Mouse (Mus musculus) CH12.LX (cell line): ENCODE results near the gene Fat3. TPM values are rescaled to one million over a fixed set of nuclear protein-coding genes. Genes with fewer than 3 reads are reported as not detected.

Experiments
- DNase-seq: peaks from one replicate; pipeline ENCODE4 v3.0.0-alpha.2; 2013; ENCODE audit errors: extremely low read depth
- H3K27ac ChIP-seq: 2 replicates; pipeline ENCODE4 v1.5.1; 2012; ENCODE audit warnings: low read depth, mild to moderate bottlenecking, control low read depth, moderate library complexity; ENCODE audit not compliant: insufficient read depth
- H3K27me3 ChIP-seq: replicated peaks from 2 replicates; pipeline ENCODE3; 2012; ENCODE audit warnings: inconsistent platforms
- H3K36me3 ChIP-seq, 2 experiments: replicated peaks in 1 of 2; 2 replicates each; pipeline versions ENCODE3 to v1.6.1; 2012; ENCODE audit warnings: inconsistent platforms in 1 of 2, low read length in 1 of 2, mild to moderate bottlenecking in 1 of 2, mixed read lengths in 1 of 2, moderate library complexity in 1 of 2; ENCODE audit not compliant: control insufficient read depth in 1 of 2, insufficient read depth in 1 of 2
- H3K4me1 ChIP-seq, 2 experiments: 2 replicates each; pipeline ENCODE4 v1.6.1; 2012; ENCODE audit warnings: inconsistent platforms in 1 of 2, moderate library complexity in 1 of 2; ENCODE audit not compliant: insufficient read depth in 2 of 2, control insufficient read depth in 1 of 2
- H3K4me2 ChIP-seq: 2 replicates; pipeline ENCODE4 v1.6.1; 2012; ENCODE audit warnings: low read depth, mild to moderate bottlenecking, control low read depth; ENCODE audit not compliant: poor library complexity, insufficient read depth, severe bottlenecking
- H3K4me3 ChIP-seq, 3 experiments: fragments of 150-350 bp in 1 of 3; sonication (generic) in 1 of 3; replicated peaks in 1 of 3; 2 replicates each; pipeline versions ENCODE3 to v1.5.1; 2011 to 2012; ENCODE audit warnings: low read depth in 2 of 3, low read length in 2 of 3, mild to moderate bottlenecking in 2 of 3, moderate library complexity in 2 of 3, control low read depth in 1 of 3, improper control_type of control experiment in 1 of 3, inconsistent platforms in 1 of 3, mixed read lengths in 1 of 3; ENCODE audit not compliant: poor library complexity in 1 of 3
- H3K79me2 ChIP-seq: replicated peaks from 2 replicates; pipeline ENCODE4 v1.6.1; 2012; ENCODE audit warnings: mild to moderate bottlenecking, moderate library complexity; ENCODE audit not compliant: control insufficient read depth, poor library complexity, insufficient read depth, severe bottlenecking; ENCODE audit errors: extremely low read depth
- H3K9ac ChIP-seq: 2 replicates; pipeline ENCODE4 v1.6.1; 2012; ENCODE audit warnings: low read depth, mild to moderate bottlenecking, control low read depth, moderate library complexity; ENCODE audit not compliant: insufficient read depth
- H3K9me3 ChIP-seq: replicated peaks from 2 replicates; pipeline ENCODE3; 2012; ENCODE audit warnings: low read length, inconsistent platforms, mixed read lengths
- CHD1 ChIP-seq: IDR thresholded peaks from 2 replicates; pipeline ENCODE4 v1.6.1; 2012; ENCODE audit warnings: low read depth, low read length, improper control_type of control experiment, inconsistent platforms
- CTCF ChIP-seq, 2 experiments: IDR thresholded peaks in 1 of 2; conservative IDR thresholded peaks in 1 of 2; 2 replicates each; pipeline ENCODE4 v1.5.1; 2011 to 2012; ENCODE audit warnings: low read depth in 2 of 2, low read length in 2 of 2, improper control_type of control experiment in 1 of 2, inconsistent platforms in 1 of 2, mild to moderate bottlenecking in 1 of 2, moderate library complexity in 1 of 2
- E2F4 ChIP-seq: IDR thresholded peaks from 2 replicates; pipeline ENCODE4 v1.6.1; 2011; ENCODE audit warnings: low read depth, low read length, improper control_type of control experiment; ENCODE audit not compliant: insufficient replicate concordance
- ELF1 ChIP-seq: IDR thresholded peaks from 2 replicates; pipeline ENCODE4 v1.6.1; 2014; ENCODE audit warnings: low read depth, mild to moderate bottlenecking, inconsistent platforms, low read length, improper control_type of control experiment
- GABPA ChIP-seq: IDR thresholded peaks from 2 replicates; pipeline ENCODE4 v1.6.1; 2012; ENCODE audit warnings: low read depth, low read length, improper control_type of control experiment, inconsistent platforms; ENCODE audit not compliant: insufficient replicate concordance
- IRF4 ChIP-seq: IDR thresholded peaks from 2 replicates; pipeline ENCODE4 v1.6.1; 2014; ENCODE audit warnings: low read depth, mild to moderate bottlenecking, inconsistent platforms, low read length, improper control_type of control experiment
- JUN ChIP-seq: IDR thresholded peaks from 2 replicates; pipeline ENCODE4 v1.6.1; 2011; ENCODE audit warnings: low read depth, mild to moderate bottlenecking, low read length, improper control_type of control experiment, moderate library complexity; ENCODE audit not compliant: insufficient read depth
- JUND ChIP-seq: conservative IDR thresholded peaks from 2 replicates; pipeline ENCODE4 v1.6.1; 2011; ENCODE audit warnings: low read depth, low read length, improper control_type of control experiment
- MXI1 ChIP-seq: IDR thresholded peaks from 2 replicates; pipeline ENCODE4 v1.6.1; 2011; ENCODE audit warnings: mild to moderate bottlenecking, low read depth, low read length, improper control_type of control experiment
- NELFE ChIP-seq: IDR thresholded peaks from 2 replicates; pipeline ENCODE4 v1.6.1; 2011; ENCODE audit warnings: low read depth, low read length, improper control_type of control experiment
- NRF1 ChIP-seq: IDR thresholded peaks from 2 replicates; pipeline ENCODE4 v1.6.1; 2014; ENCODE audit warnings: low read depth, mild to moderate bottlenecking, inconsistent platforms, low read length, improper control_type of control experiment, moderate library complexity
- RCOR1 ChIP-seq: conservative IDR thresholded peaks from 2 replicates; pipeline ENCODE4 v1.6.1; 2012; ENCODE audit warnings: low read depth, mild to moderate bottlenecking, inconsistent platforms, low read length, improper control_type of control experiment
- SMC3 ChIP-seq: IDR thresholded peaks from 2 replicates; pipeline ENCODE4 v1.6.1; 2011; ENCODE audit warnings: low read depth, low read length, improper control_type of control experiment
- TBP ChIP-seq: conservative IDR thresholded peaks from 2 replicates; pipeline ENCODE4 v1.6.1; 2011; ENCODE audit warnings: low read depth, low read length, improper control_type of control experiment
- USF1 ChIP-seq: IDR thresholded peaks from 2 replicates; pipeline ENCODE4 v1.6.1; 2014; ENCODE audit warnings: low read depth, mild to moderate bottlenecking, inconsistent platforms, low read length, improper control_type of control experiment
- USF2 ChIP-seq: conservative IDR thresholded peaks from 2 replicates; pipeline ENCODE4 v1.6.1; 2011; ENCODE audit warnings: low read depth, low read length, improper control_type of control experiment
- ZKSCAN1 ChIP-seq: IDR thresholded peaks from 2 replicates; pipeline ENCODE4 v1.6.1; 2012; ENCODE audit warnings: low read depth, inconsistent platforms, low read length, improper control_type of control experiment, borderline replicate concordance
- ZMIZ1 ChIP-seq: IDR thresholded peaks from 2 replicates; pipeline ENCODE4 v1.6.1; 2012; ENCODE audit warnings: low read depth, mild to moderate bottlenecking, inconsistent platforms, low read length, improper control_type of control experiment
- ZNF384 ChIP-seq: IDR thresholded peaks from 2 replicates; pipeline ENCODE4 v1.6.1; 2012; ENCODE audit warnings: low read depth, low read length, improper control_type of control experiment, inconsistent platforms
- dilution Hi-C: fragments of 300-500 bp; cut with MboI; formaldehyde crosslinking; loops from 2 replicates; pipeline ENCODE4 v1.14.3; 2020; ENCODE audit warnings: low sequenced_read_pairs; ENCODE audit not compliant: extremely low pct_unique_long_range_greater_than_20kb, extremely low pct_ligation_motif_present
- in situ Hi-C: fragments of 300-500 bp; cut with MboI; formaldehyde crosslinking; loops from 3 replicates; pipeline ENCODE4 v1.14.3; 2019; ENCODE audit warnings: low sequenced_read_pairs, low pct_ligation_motif_present, low pct_unique_long_range_greater_than_20kb, mixed read lengths
- polyA plus RNA-seq: library from polyadenylated mRNA; unstranded; fragments of >175 nt; gene quantifications from 2 replicates; pipeline ENCODE4 v1.2.1, GENCODE M21; 2012; ENCODE audit warnings: low read depth; ENCODE audit not compliant: insufficient read length
- total RNA-seq, 2 experiments: library from RNA; depleted of rRNA; stranded (reverse); fragments of 300-350 nt in 1 of 2; fragments of >200 nt in 1 of 2; gene quantifications; 2 replicates each; pipeline ENCODE4 v1.2.3; 2012 to 2014

Fat3 gene
- total and polyA plus RNA-seq, 3 experiments = 0.03 to 0.07 TPM; not detected in 1

GRCm38 (mm10) chr9:16304949-16305348 lies 196.1 kb downstream of the Fat3 start:
- Histone ChIP-seq H3K4me2 (no peak overlapping the region), H3K9me3 (no peaks in the 10 kb centered on the region), H3K4me1 (peaks cover 0 to 17% of the 10 kb centered on the region in 2 experiments; a peak in 1 of 4 replicates), H3K79me2 (no peaks in the 10 kb centered on the region), H3K27ac (no peak overlapping the region), H3K36me3 (no peaks in the 10 kb centered on the region), H3K4me3 (no peak overlapping the region), H3K9ac (no peak overlapping the region), H3K27me3 (no peaks in the 10 kb centered on the region)
- in situ Hi-C loops (no loop called here), dilution Hi-C loops (no loop called here)
- DNase-seq = no peak
- no peak for TF ChIP-seq NRF1
- TF ChIP-seq USF2 = no peak
- no peak for TF ChIP-seq MXI1
- no peak for TF ChIP-seq IRF4
- no peak for TF ChIP-seq ZKSCAN1
- TF ChIP-seq ZNF384 = no peak
- no peak for TF ChIP-seq TBP
- no peak for TF ChIP-seq CHD1
- no peak for TF ChIP-seq ZMIZ1

GRCm38 (mm10) chr9:16302484-16302883 lies 198.6 kb downstream of the Fat3 start:
- Histone ChIP-seq H3K9me3 (no peaks in the 10 kb centered on the region), H3K4me3 (no peak overlapping the region), H3K36me3 (no peaks in the 10 kb centered on the region), H3K27me3 (no peaks in the 10 kb centered on the region), H3K27ac (no peak overlapping the region), H3K4me1 (peaks cover 0 to 22% of the 10 kb centered on the region in 2 experiments; a peak in 1 of 4 replicates), H3K9ac (no peak overlapping the region), H3K4me2 (no peak overlapping the region), H3K79me2 (no peaks in the 10 kb centered on the region)
- in situ Hi-C loops (no loop called here), dilution Hi-C loops (no loop called here)
- no peak for TF ChIP-seq E2F4
- no peak for TF ChIP-seq JUND
- TF ChIP-seq CTCF (conservative IDR thresholded peaks at IDR 0.05 in 1 of 2, IDR thresholded peaks at IDR 0.05 in 1 of 2; ENCODE audit: low read depth in 2 of 2, low read length in 2 of 2) = no peak
- TF ChIP-seq GABPA = no peak
- no peak for TF ChIP-seq ZMIZ1
- TF ChIP-seq JUN = no peak
- TF ChIP-seq SMC3 = no peak
- TF ChIP-seq RCOR1 = no peak
- no peak for TF ChIP-seq USF2
- TF ChIP-seq NELFE = no peak
- no peak for TF ChIP-seq IRF4
- TF ChIP-seq USF1 = no peak
- TF ChIP-seq ELF1 = no peak
- DNase-seq = no peak
